Mouse (Mus musculus): ENCODE data around the gene Rlbp1. TPM values are rescaled to one million over a fixed set of nuclear protein-coding genes. Genes with fewer than 3 reads are reported as not detected.
A peak's percentile ranks its signal among the peaks of the same experiment; 100 is the strongest.

Gene Rlbp1
- polyA plus RNA-seq, 1 experiment from 2014 or later, result 26.7 TPM

GRCm38 (mm10) chr7:79397446-79397963, 10.7 kb upstream of the Rlbp1 start:
- H3K9ac ChIP-seq, result no peak overlapping the region
- ATAC-seq (ENCODE audit: low FRiP score), result no peak
- H3K27ac ChIP-seq, result no peak overlapping the region
- H3K27me3 ChIP-seq (ENCODE audit: control insufficient read depth, insufficient read depth, low read length), result no peaks in the 10 kb centered on the region
- 0 out of 2 replicates have a peak, but pooled peaks cover 1% of the 10 kb centered on the region for H3K4me1 ChIP-seq (replicated peaks; ENCODE audit: control insufficient read depth, insufficient read depth, low read length)
- H3K4me3 ChIP-seq (replicated peaks; ENCODE audit: low read length), result no peak overlapping the region
- H3K9me3 ChIP-seq (ENCODE audit: control insufficient read depth, low read length), result no peaks in the 10 kb centered on the region
- WGBS, result 77% methylated on average over 10 of the region's 10 CpGs
- no peak for DNase-seq (ENCODE audit: low spot score)
- no peak overlapping the region for H3K4me2 ChIP-seq (replicated peaks)
- no peaks in the 10 kb centered on the region for H3K36me3 ChIP-seq (replicated peaks; ENCODE audit: control insufficient read depth, insufficient read depth)

DNA sequence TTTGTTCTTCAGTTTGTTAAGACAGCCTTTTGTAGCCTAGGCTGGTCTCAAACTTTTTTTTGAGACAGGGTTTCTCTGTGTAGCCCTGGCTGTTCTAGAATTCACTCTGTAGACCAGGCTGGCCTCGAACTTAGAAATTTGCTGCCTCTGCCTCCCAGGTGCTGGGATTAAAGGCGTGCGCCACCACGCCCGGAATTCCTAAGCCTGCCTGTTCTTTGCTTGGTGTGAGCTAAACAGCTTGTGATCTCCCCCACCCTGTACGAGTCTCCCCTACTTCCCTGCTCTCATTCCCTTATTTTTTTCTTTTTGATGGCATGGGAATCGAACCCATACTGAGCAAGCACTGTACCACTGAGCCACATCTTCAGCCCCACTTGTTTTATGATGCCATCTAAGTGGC, 8.3 kb upstream of the Rlbp1 start:
- ATAC-seq (ENCODE audit: low FRiP score) (no peak), DNase-seq (ENCODE audit: low spot score) (no peak)

GRCm38 (mm10) chr7:79394666-79395065, 7.8 kb upstream of the Rlbp1 start:
- H3K4me1 ChIP-seq (replicated peaks; ENCODE audit: control insufficient read depth, insufficient read depth, low read length), result 0 out of 2 replicates have a peak, but pooled peaks cover 4% of the 10 kb centered on the region
- no peaks in the 10 kb centered on the region for H3K36me3 ChIP-seq (replicated peaks; ENCODE audit: control insufficient read depth, insufficient read depth)
- H3K9me3 ChIP-seq (ENCODE audit: control insufficient read depth, low read length), result no peaks in the 10 kb centered on the region
- no peak overlapping the region for H3K4me2 ChIP-seq (replicated peaks)
- no peak for DNase-seq (ENCODE audit: low spot score)
- 68% methylated on average over 7 of the region's 7 CpGs for WGBS
- no peak overlapping the region for H3K4me3 ChIP-seq (replicated peaks; ENCODE audit: low read length)
- no peak overlapping the region for H3K9ac ChIP-seq
- H3K27me3 ChIP-seq (ENCODE audit: control insufficient read depth, insufficient read depth, low read length), result no peaks in the 10 kb centered on the region
- H3K27ac ChIP-seq, result no peak overlapping the region
- ATAC-seq (ENCODE audit: low FRiP score), result no peak

More for the DNA sequence above, 8.3 kb upstream of the Rlbp1 start:
- no peaks in the 10 kb centered on the region for H3K27me3 ChIP-seq (ENCODE audit: control insufficient read depth, insufficient read depth, low read length)
- H3K9me3 ChIP-seq (ENCODE audit: control insufficient read depth, low read length), result no peaks in the 10 kb centered on the region
- no peak overlapping the region for H3K9ac ChIP-seq
- H3K27ac ChIP-seq, result no peak overlapping the region
- H3K4me1 ChIP-seq (replicated peaks; ENCODE audit: control insufficient read depth, insufficient read depth, low read length), result 0 out of 2 replicates have a peak, but pooled peaks cover 4% of the 10 kb centered on the region
- no peaks in the 10 kb centered on the region for H3K36me3 ChIP-seq (replicated peaks; ENCODE audit: control insufficient read depth, insufficient read depth)
- no peak overlapping the region for H3K4me3 ChIP-seq (replicated peaks; ENCODE audit: low read length)
- WGBS, result 92% methylated on average over 7 of the region's 7 CpGs
- H3K4me2 ChIP-seq (replicated peaks), result no peak overlapping the region

DNA sequence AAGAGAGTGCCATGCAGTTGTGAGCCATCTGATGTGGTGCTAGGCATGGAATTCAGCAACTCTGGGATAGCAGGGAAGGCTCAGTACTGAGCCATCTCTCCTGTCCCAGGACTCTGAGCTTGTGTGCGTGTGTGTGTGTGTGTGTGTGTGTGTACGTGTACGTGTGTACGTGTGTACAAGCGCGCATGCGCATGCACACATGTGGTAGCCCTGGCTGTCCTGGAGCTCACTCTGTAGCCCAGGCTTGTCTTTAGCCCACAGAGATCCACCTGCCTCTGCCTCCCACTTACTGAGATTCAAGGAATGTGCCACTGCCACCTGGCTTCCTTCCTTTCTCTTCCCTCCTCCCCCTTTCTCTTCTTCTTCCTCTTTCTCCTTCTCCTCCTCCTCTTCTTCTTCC, 7.1 kb upstream of the Rlbp1 start:
- no peaks in the 10 kb centered on the region for H3K27me3 ChIP-seq (ENCODE audit: control insufficient read depth, insufficient read depth, low read length)
- no peak overlapping the region for H3K4me2 ChIP-seq (replicated peaks)
- no peak overlapping the region for H3K9ac ChIP-seq
- no peak overlapping the region for H3K27ac ChIP-seq
- WGBS, result 98% methylated on average over 7 of the region's 7 CpGs
- DNase-seq (ENCODE audit: low spot score) (no peak), ATAC-seq (ENCODE audit: low FRiP score) (no peak)
- H3K9me3 ChIP-seq (ENCODE audit: control insufficient read depth, low read length), result no peaks in the 10 kb centered on the region
- H3K36me3 ChIP-seq (replicated peaks; ENCODE audit: control insufficient read depth, insufficient read depth), result no peaks in the 10 kb centered on the region
- 0 out of 2 replicates have a peak, but pooled peaks cover 4% of the 10 kb centered on the region for H3K4me1 ChIP-seq (replicated peaks; ENCODE audit: control insufficient read depth, insufficient read depth, low read length)
- no peak overlapping the region for H3K4me3 ChIP-seq (replicated peaks; ENCODE audit: low read length)

GRCm38 (mm10) chr7:79392860-79393513, 6.1 kb upstream of the Rlbp1 start:
- WGBS, result 66% methylated on average over 9 of the region's 9 CpGs
- ATAC-seq (ENCODE audit: low FRiP score) (no peak; the same call in 1 of the 2 replicates), DNase-seq (ENCODE audit: low spot score) (no peak)
- H3K4me3 ChIP-seq (replicated peaks; ENCODE audit: low read length), result 0 out of 2 replicates have a peak overlapping the region, but pooled peaks have one; percentile 47
- no peaks in the 10 kb centered on the region for H3K27me3 ChIP-seq (ENCODE audit: control insufficient read depth, insufficient read depth, low read length)
- peak overlapping the region; percentile 70 for H3K4me2 ChIP-seq (replicated peaks)
- H3K36me3 ChIP-seq (replicated peaks; ENCODE audit: control insufficient read depth, insufficient read depth), result no peaks in the 10 kb centered on the region
- H3K9ac ChIP-seq, result no peak overlapping the region
- no peaks in the 10 kb centered on the region for H3K9me3 ChIP-seq (ENCODE audit: control insufficient read depth, low read length)
- no peak overlapping the region for H3K27ac ChIP-seq
- H3K4me1 ChIP-seq (replicated peaks; ENCODE audit: control insufficient read depth, insufficient read depth, low read length), result 0 out of 2 replicates have a peak, but pooled peaks cover 4% of the 10 kb centered on the region

GRCm38 (mm10) chr7:79391883-79392649, 5.2 kb upstream of the Rlbp1 start, which contains the start of gene Fanci:
Fanci (plus strand) TSS chr7:79391929.
- Histone ChIP-seq H3K9ac (peak within 1 kb of the TSS; percentile 52), H3K27ac (peak within 1 kb of the TSS; percentile 76), H3K9me3 (ENCODE audit: control insufficient read depth, low read length) (no peaks in the 10 kb centered on the region), H3K27me3 (ENCODE audit: control insufficient read depth, insufficient read depth, low read length) (no peaks in the 10 kb centered on the region), H3K36me3 (replicated peaks; ENCODE audit: control insufficient read depth, insufficient read depth) (no peaks in the 10 kb centered on the region), H3K4me2 (replicated peaks) (peak within 1 kb of the TSS; percentile 70), H3K4me1 (replicated peaks; ENCODE audit: control insufficient read depth, insufficient read depth, low read length) (0 out of 2 replicates have a peak, but pooled peaks cover 4% of the 10 kb centered on the region), H3K4me3 (replicated peaks; ENCODE audit: low read length) (peak within 1 kb of the TSS; percentile 47)
- ATAC-seq (ENCODE audit: low FRiP score), result peak; percentile 93
- under 1% methylated on average over 44 of the region's 44 CpGs for WGBS
- peak; percentile 97 for DNase-seq (ENCODE audit: low spot score)

GRCm38 (mm10) chr7:79391471-79391870, 4.6 kb upstream of the Rlbp1 start:
- H3K27ac ChIP-seq, result peak overlapping the region; percentile 76

GRCm38 (mm10) chr7:79390141-79390708, 3.4 kb upstream of the Rlbp1 start:
- Histone ChIP-seq H3K36me3 (replicated peaks; ENCODE audit: control insufficient read depth, insufficient read depth) (no peaks in the 10 kb centered on the region), H3K9ac (no peak overlapping the region), H3K4me2 (replicated peaks) (no peak overlapping the region), H3K27ac (no peak overlapping the region), H3K4me3 (replicated peaks; ENCODE audit: low read length) (no peak overlapping the region), H3K4me1 (replicated peaks; ENCODE audit: control insufficient read depth, insufficient read depth, low read length) (0 out of 2 replicates have a peak, but pooled peaks cover 4% of the 10 kb centered on the region), H3K27me3 (ENCODE audit: control insufficient read depth, insufficient read depth, low read length) (no peaks in the 10 kb centered on the region), H3K9me3 (ENCODE audit: control insufficient read depth, low read length) (no peaks in the 10 kb centered on the region)
- ATAC-seq (ENCODE audit: low FRiP score), result no peak
- 66% methylated on average over 5 of the region's 5 CpGs for WGBS
- DNase-seq (ENCODE audit: low spot score), result no peak

More at GRCm38 (mm10) chr7:79391471-79391870, 4.6 kb upstream of the Rlbp1 start:
- Histone ChIP-seq H3K27me3 (ENCODE audit: control insufficient read depth, insufficient read depth, low read length) (no peaks in the 10 kb centered on the region), H3K4me2 (replicated peaks) (peak overlapping the region; percentile 70), H3K9me3 (ENCODE audit: control insufficient read depth, low read length) (no peaks in the 10 kb centered on the region), H3K36me3 (replicated peaks; ENCODE audit: control insufficient read depth, insufficient read depth) (no peaks in the 10 kb centered on the region), H3K4me3 (replicated peaks; ENCODE audit: low read length) (peak overlapping the region; percentile 47), H3K4me1 (replicated peaks; ENCODE audit: control insufficient read depth, insufficient read depth, low read length) (0 out of 2 replicates have a peak, but pooled peaks cover 4% of the 10 kb centered on the region), H3K9ac (peak overlapping the region; percentile 52)
- ATAC-seq (ENCODE audit: low FRiP score) (no peak), DNase-seq (ENCODE audit: low spot score) (no peak)
- WGBS, result 17% methylated on average over 3 of the region's 3 CpGs
